Mouse (Mus musculus): ENCODE data around the gene Akr1c12. TPM values are rescaled to one million over a fixed set of nuclear protein-coding genes. Genes with fewer than 3 reads are reported as not detected.

The Akr1c12 gene
- total RNA-seq, 2 experiments from 2014 or later: not detected

Other genes with a start within 250 kb of the Akr1c12 start
- under 1 TPM; 0.72 to 0.74 TPM for gene Akr1c14, start 230.4 kb downstream of the Akr1c12 start, total RNA-seq (2021)
- gene Akr1c18, start 128.8 kb downstream of the Akr1c12 start, total RNA-seq (2021): 1 to 10 TPM; 1.8 to 3.6 TPM
- 1 to 10 TPM in 1 of 2 experiments, under 1 TPM in 1; 0.36 to 1.4 TPM for gene Akr1c13, start 88.3 kb downstream of the Akr1c12 start, total RNA-seq (2021)
- under 1 TPM in 1 of 2 experiments, not detected in 1; 0.18 TPM for gene Akr1c19, start 50.7 kb downstream of the Akr1c12 start, total RNA-seq (2021)
- gene Akr1c6, start 154.9 kb upstream of the Akr1c12 start, total RNA-seq (2021): not detected
- not detected for gene Akr1c20, start 243.9 kb upstream of the Akr1c12 start, total RNA-seq (2021)